Mouse (Mus musculus): ENCODE data around the gene Ddb1. TPM values are rescaled to one million over a fixed set of nuclear protein-coding genes. Genes with fewer than 3 reads are reported as not detected.
A peak's percentile ranks its signal among the peaks of the same experiment; 100 is the strongest.
"Not testable (repeated sequence)": the region's sequence is repeated elsewhere in the genome, so short reads cannot be mapped to it uniquely, and the experiment has no call there.

Ddb1 gene
- total RNA-seq (2021), result 100 to 1,000 TPM; 249 TPM

GRCm38 (mm10) chr19:10605293-10605900 is at the start of gene Ddb1, which contains the start of gene Tkfc:
Gene Ddb1 (plus strand): TSS chr19:10605327.
Gene Tkfc (minus strand): TSS chr19:10605654.
- peak; percentile 99 for DNase-seq
- intact Hi-C loops (cut with DNase I), result loop anchor here (5.0 kb wide), 2 partner anchors 48 to 63 kb away; partner anchors contain the start of gene Tmem216

DNA sequence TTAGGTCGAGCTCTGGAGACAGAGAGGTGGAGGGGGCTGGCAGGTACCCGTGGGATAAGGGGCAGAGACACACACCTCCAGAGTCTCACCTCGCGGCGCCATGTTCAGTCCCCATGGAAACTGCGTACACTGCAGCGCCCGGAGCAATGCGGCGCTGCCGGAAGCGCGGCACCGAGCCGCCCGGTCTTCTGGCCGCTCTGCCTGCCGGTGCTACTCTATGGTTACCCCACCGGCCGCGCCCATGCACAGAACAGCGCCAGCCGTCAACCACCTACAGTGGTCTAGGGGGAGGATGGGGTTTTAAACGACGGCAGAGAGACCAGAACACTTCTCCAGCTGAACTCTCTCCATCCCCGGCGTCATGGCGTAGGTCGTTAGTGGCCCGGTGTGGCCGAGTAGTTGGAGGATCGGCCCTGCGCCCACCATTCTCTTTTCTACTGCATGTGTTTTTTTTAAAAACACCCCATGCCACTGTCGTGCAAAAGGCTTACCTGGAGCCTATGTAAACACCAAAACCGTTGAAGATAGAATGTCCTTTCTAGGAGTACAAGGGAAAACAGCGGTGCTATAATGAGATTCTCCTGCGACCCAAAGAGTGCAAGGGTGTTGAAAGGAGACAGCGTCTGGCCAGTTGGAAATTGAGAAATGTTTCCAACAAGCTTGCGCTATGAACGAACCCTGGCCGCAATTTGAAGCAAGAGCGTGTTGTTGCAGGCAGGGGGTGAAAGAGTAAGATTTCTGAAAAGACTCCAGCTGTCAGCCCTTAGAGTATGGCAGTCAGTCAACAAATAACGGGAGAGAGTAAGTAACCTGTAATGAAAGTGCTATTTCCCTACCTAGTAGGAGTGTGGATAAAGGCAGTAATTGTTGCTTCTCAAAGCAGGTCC is 49.3 kb upstream of the Ddb1 start, which contains the start of gene Tmem216:
Tmem216 (minus strand) TSS at position 615 of the 887 bp plus-strand sequence.
- peak; percentile 87 for DNase-seq
- intact Hi-C loops (cut with DNase I), result loop anchor here (5.0 kb wide), 1 partner anchor 51 kb away; the partner anchor contains the start of genes Ddb1 and Tkfc

DNA sequence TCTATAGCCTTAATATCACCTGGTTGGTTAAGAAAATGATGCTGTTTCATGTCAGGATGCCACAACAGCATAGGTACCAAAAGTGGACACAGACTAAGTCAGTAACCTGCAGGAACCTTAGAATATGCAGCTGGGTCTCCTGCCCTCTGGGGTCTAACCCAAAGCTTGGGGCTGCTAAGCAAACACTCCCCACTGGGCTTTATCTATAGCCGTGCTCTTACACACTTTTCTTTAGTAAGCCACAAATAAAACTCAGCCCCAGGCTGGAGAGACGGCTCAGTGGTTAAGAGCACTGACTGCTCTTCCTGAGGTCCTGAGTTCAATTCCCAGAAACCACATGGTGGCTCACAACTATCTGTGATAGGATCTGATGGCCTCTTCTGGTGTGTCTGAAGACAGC is 48.1 kb upstream of the Ddb1 start:
- intact Hi-C loops (cut with DNase I), result loop anchor here (5.0 kb wide), 1 partner anchor 50 kb away; the partner anchor contains the start of genes Ddb1 and Tkfc

GRCm38 (mm10) chr19:10557430-10557829 is 47.7 kb upstream of the Ddb1 start:
- intact Hi-C loops (cut with DNase I), result loop anchor here (5.0 kb wide), 1 partner anchor 50 kb away; the partner anchor contains the start of genes Ddb1 and Tkfc
- DNase-seq, result no peak

More for the DNA sequence above, 48.1 kb upstream of the Ddb1 start:
- no peak for DNase-seq

DNA sequence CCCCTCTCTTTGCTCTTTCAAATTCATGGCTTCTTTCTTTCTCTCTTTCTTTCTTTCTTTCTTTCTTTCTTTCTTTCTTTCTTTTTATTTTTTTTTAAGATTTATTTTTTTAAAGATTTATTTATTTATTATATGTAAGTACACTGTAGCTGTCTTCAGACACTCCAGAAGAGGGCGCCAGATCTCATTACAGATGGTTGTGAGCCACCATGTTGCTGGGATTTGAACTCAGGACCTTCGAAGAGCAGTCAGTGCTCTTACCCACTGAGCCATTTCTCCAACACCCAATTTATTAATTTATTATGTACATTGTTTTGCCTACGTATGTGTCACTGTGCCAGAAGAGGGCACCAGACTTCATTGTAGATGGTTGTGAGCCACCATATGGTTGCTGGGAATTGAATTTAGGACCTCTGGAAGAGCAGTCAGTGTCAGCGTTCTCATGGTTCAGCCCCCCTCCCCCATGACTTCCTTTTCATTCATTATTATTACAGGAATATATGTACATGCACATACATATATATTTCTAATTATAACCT is 47.2 kb upstream of the Ddb1 start:
- intact Hi-C loops (cut with DNase I), result loop anchor here (5.0 kb wide), 1 partner anchor 49 kb away; the partner anchor contains the start of genes Ddb1 and Tkfc
- not testable (repeated sequence) for DNase-seq

- intact Hi-C loops (cut with DNase I), result no loop called here
- no peak for DNase-seq
Observed at GRCm38 (mm10) chr19:10560108-10560507, 45.0 kb upstream of the Ddb1 start.

DNA sequence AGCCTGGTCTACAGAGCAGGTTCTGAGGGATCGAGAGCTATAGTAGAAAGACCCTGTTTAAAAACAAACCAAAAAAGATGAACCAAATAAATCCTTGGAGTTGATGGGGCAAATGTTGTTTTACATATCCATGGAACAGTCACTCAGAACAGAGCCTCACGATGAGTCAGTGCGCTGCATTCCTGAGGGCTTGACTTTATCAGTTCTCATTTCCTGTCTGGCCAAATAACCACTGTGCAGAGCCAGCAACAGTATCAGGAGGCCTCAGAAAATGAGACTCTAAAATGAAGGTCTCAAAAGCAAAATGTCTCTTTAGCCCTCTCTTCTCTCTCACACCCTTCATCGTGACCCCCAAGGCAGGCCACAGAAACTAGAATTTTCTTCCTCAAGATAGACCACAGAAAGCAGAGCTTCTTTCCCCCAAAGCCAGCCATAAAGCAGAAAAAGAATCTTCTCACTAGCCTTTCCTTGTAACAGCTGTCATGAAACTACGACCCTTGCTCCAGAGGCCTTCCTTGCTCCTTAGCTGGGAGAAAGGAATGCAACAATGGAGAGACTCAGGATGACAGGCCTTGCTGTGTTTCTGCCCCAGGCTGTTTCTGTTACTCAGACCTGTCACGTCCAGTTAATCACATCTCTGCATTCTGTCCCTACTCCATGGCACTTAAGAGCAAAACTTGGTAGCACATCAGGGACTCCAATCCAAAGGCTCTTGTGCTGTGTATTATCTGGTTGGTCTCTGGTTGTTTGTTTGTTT is 43.4 kb upstream of the Ddb1 start:
- DNase-seq, result no peak
- intact Hi-C loops (cut with DNase I), result no loop called here

- intact Hi-C loops (cut with DNase I), result no loop called here
Observed at GRCm38 (mm10) chr19:10562351-10562750, 42.8 kb upstream of the Ddb1 start.

GRCm38 (mm10) chr19:10564278-10564677 is 40.8 kb upstream of the Ddb1 start:
- intact Hi-C loops (cut with DNase I), result no loop called here
- no peak for DNase-seq

More at GRCm38 (mm10) chr19:10562351-10562750, 42.8 kb upstream of the Ddb1 start:
- no peak for DNase-seq

GRCm38 (mm10) chr19:10565217-10565616 is 39.9 kb upstream of the Ddb1 start:
- intact Hi-C loops (cut with DNase I), result no loop called here
- no peak for DNase-seq

DNA sequence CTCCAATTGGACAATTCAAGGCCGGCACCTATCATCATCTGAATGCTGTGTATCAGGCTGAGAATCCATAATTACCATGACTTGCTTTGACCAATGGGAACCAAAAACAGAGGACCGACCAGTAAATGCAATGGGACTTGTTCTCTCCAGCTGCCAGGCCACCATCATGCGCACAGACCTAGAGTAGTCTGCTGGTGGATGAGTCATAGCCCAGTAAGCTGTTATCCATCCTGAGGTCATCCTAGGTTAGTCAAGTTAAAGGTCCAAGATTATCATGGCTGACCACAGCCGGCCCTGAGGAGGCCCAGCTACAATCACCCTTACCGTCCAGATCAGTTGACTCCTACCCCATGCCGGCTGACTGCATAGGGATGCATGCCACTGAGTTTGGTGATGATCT is 35.5 kb upstream of the Ddb1 start:
- intact Hi-C loops (cut with DNase I), result no loop called here

DNA sequence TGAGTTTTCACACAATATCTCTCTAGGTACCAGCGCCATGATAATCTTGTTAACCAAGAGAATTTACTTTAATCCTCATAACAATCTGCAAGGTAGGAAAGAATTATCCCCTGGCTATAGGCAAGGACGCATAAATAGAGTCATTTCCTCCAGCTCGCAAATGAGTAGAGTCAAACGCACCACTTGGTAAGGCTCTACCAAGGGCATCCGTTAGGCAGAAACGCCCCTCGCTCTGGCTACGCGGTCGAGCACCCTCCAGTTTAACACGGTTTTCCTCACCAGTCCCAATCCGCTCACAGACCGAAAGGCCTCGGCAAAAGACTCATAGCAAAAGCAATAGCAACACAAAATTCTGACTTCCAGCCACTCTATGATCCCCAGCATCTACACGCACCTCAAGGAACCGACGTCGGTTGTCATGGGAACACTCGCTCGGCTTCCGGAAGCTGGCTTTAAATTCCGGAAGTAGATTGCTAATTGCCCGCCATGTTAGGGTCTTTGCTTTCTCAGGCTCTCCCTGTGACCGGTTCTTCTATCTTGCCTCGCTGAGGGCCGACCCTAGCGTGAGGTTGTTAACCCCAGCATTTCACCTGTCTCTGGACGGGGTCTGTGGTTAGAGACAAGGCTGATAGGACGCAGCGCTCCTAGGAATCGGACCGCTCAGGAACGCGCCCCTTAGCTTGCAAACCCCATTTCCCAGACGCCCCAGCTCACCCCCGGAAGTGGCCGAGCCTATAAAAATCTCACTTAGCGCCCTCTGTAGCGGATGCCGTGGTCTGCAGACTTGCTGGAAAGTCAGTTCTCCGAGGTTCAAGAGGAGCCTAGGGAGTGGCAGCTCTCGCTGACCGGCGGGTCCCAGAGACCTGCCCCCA is 28.2 kb upstream of the Ddb1 start, which contains the start of the genes Cyb561a3 and Tmem138:
Cyb561a3 (plus strand) TSS at position 483 of the 872 bp plus-strand sequence.
Tmem138 (minus strand) TSS at position 673 of the 872 bp plus-strand sequence.
- peak; percentile 92 for DNase-seq
- intact Hi-C loops (cut with DNase I), result no loop called here

More for the DNA sequence above, 35.5 kb upstream of the Ddb1 start:
- no peak for DNase-seq

- intact Hi-C loops (cut with DNase I), result no loop called here
- DNase-seq, result no peak
Observed at GRCm38 (mm10) chr19:10580102-10580501, 25.0 kb upstream of the Ddb1 start.

DNA sequence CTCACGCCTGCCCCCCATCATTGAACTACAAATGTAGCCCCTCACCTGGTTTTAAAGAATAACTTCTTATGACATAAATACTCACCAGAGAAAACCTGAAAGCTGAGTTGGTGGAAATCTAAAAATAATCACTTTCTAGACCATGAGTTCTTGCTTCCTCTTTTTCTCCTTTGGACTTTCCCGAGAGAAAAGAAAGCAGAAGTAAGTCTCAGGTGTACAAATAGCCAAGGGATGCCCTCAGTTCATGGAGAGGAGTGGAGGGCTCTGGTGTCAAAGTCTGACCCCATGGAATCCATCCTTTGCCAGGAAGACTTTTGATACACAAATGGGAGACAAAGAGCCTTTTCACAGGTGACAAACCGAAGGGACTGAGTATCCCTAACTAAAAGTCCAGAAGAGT is 24.4 kb upstream of the Ddb1 start:
- no peak for DNase-seq
- intact Hi-C loops (cut with DNase I), result no loop called here

GRCm38 (mm10) chr19:10581984-10582383 is 23.1 kb upstream of the Ddb1 start:
- DNase-seq, result no peak
- intact Hi-C loops (cut with DNase I), result no loop called here

GRCm38 (mm10) chr19:10583550-10584146 is 21.5 kb upstream of the Ddb1 start:
- intact Hi-C loops (cut with DNase I), result no loop called here
- DNase-seq, result no peak

GRCm38 (mm10) chr19:10585112-10585511 is 20.0 kb upstream of the Ddb1 start:
- no peak for DNase-seq
- intact Hi-C loops (cut with DNase I), result no loop called here

GRCm38 (mm10) chr19:10587231-10587630 is 17.9 kb upstream of the Ddb1 start:
- intact Hi-C loops (cut with DNase I), result no loop called here
- DNase-seq, result no peak

All from left cerebral cortex, postnatal 4 days (tissue).